Comparison of ENCODE assay signal across 9 mouse cellular contexts in the genomic region with DNA sequence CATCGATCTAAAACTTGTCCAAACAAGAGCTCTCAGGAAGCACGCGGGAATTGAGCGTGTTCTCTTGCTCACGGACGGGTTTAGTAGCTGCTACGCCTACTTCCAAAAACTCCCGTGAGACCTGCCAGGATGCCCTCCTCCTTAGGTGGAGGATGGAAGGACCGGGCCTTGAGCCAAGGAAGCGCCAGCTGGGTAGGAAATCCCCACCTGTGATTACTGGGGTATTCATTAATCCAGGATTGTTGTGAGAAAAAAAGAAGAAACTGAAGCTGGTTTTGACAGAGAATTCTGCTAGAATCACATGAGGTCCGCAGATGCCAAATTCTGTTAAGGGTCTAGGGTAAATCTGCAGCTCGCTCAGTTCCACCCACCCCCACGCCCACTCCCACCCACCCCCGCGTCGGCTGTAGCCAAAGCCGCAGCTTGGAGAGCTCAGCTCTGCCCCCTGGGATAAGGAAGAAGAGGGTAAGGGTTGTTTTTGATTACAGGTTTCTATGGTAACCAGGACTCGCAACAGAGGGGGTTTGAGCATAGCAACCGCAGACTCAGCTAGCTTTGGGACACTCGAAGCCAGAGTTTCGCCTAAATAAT. TPM values are rescaled to one million over a fixed set of nuclear protein-coding genes. Genes with fewer than 3 reads are reported as not detected.
DNase-seq lines count a peak whose midpoint lies in the region; ATAC-seq lines count a peak whose summit lies in the region.
"Had no signal": no experiment of that assay in that cellular context is flagged by ENCODE, and none has a peak within 500 bp of the region (broad histone marks: within the 10 kb centered on the region; RNA-seq: fewer than 3 reads in every experiment).

No protein-coding gene starts in this region.

- ATAC-seq in embryonic facial prominence, embryonic 15.5 days (ENCODE audit: insufficient number of reproducible peaks, low FRiP score, low TSS enrichment, low read depth) = peak; percentile 88
- ATAC-seq in hindbrain, embryonic 11.5 days (ENCODE audit: low FRiP score) = peak; percentile 38; the same call in 1 of the 2 replicates

- peak overlapping the region; percentile 61 for H3K4me2 ChIP-seq in embryonic facial prominence, embryonic 15.5 days (replicated peaks)
- H3K4me2 ChIP-seq in hindbrain, embryonic 11.5 days (replicated peaks; ENCODE audit: low read depth, low read length) = peak overlapping the region; percentile 40

- no peak overlapping the region for H3K9ac ChIP-seq in embryonic facial prominence, embryonic 15.5 days
- H3K9ac ChIP-seq in hindbrain, embryonic 11.5 days (ENCODE audit: low read depth, low read length) = no peak overlapping the region

- peak; percentile 43 for DNase-seq in layer of hippocampus, adult 11-12 months (ENCODE audit: low spot score)
- DNase-seq in layer of hippocampus, adult 9-10 months (ENCODE audit: low spot score) = no peak
- peak; percentile 52 for DNase-seq in hindbrain, embryonic 11.5 days (ENCODE audit: low spot score)
- peak; percentile 42 to 51 for DNase-seq in layer of hippocampus, postnatal 10 days (ENCODE audit: low spot score in 2 of 2)
- peak; percentile 35 for DNase-seq in lung, postnatal 10 days
- peak; percentile 61 to 62 for DNase-seq in right cerebral cortex, postnatal 10 days (ENCODE audit: low spot score in 2 of 2)
- no peak for DNase-seq in spleen, adult 12 weeks (ENCODE audit: low spot score)

- peak overlapping the region; percentile 29 for H3K4me3 ChIP-seq in embryonic facial prominence, embryonic 15.5 days (replicated peaks)
- H3K4me3 ChIP-seq in hindbrain, embryonic 11.5 days (ENCODE audit: low read depth, low read length) = 0 out of 2 replicates have a peak overlapping the region, but pooled peaks have one; percentile 6

- H3K4me1 ChIP-seq in embryonic facial prominence, embryonic 15.5 days = peaks cover 25% of the 10 kb centered on the region
- H3K4me1 ChIP-seq in hindbrain, embryonic 11.5 days (replicated peaks; ENCODE audit: control insufficient read depth, insufficient read depth, low read length) = peaks cover 5% of the 10 kb centered on the region

- H3K27ac ChIP-seq in embryonic facial prominence, embryonic 15.5 days (replicated peaks) = peak overlapping the region; percentile 83
- H3K27ac ChIP-seq in hindbrain, embryonic 11.5 days (ENCODE audit: low read depth, low read length) = no peak overlapping the region

- under 1% methylated on average over 21 of the region's 21 CpGs for WGBS in embryonic facial prominence, embryonic 15.5 days
- 2% methylated on average over 21 of the region's 21 CpGs for WGBS in hindbrain, embryonic 11.5 days

- H3K36me3 ChIP-seq in embryonic facial prominence, embryonic 15.5 days = no peaks in the 10 kb centered on the region
- no peaks in the 10 kb centered on the region for H3K36me3 ChIP-seq in hindbrain, embryonic 11.5 days (ENCODE audit: control insufficient read depth, insufficient read depth, low read length)
- H3K36me3 ChIP-seq: G1E had no signal

- no peaks in the 10 kb centered on the region for H3K27me3 ChIP-seq in embryonic facial prominence, embryonic 15.5 days
- H3K27me3 ChIP-seq in hindbrain, embryonic 11.5 days (ENCODE audit: control insufficient read depth, insufficient read depth, low read length) = 0 out of 2 replicates have a peak, but pooled peaks cover 3% of the 10 kb centered on the region

- H3K9me3 ChIP-seq in embryonic facial prominence, embryonic 15.5 days (replicated peaks) = no peaks in the 10 kb centered on the region
- no peaks in the 10 kb centered on the region for H3K9me3 ChIP-seq in hindbrain, embryonic 11.5 days (ENCODE audit: control insufficient read depth, low read length)
- H3K9me3 ChIP-seq: G1E had no signal

RNA-seq across cellular contexts. Expression of gene Cebpg, which starts 30.0 kb away (rescaled TPM):
- 51.4 and 57.6 TPM in 2 replicates for polyA plus RNA-seq in embryonic facial prominence, embryonic 15.5 days (2015; fragmentation: Nextera tagmentation; extraction: Ambion mirVana)
- 37.8 and 39.3 TPM in 2 replicates for polyA plus RNA-seq in hindbrain, embryonic 11.5 days (2014; fragmentation: Nextera tagmentation; extraction: Ambion mirVana)
- 10 to 100 TPM; 25.5 to 27.1 TPM for total RNA-seq in layer of hippocampus, postnatal 10 days (2021)

RNA-seq across cellular contexts. Expression of gene Cebpa, which starts 32.7 kb away (rescaled TPM):
- 16.6 and 18.7 TPM in 2 replicates for polyA plus RNA-seq in embryonic facial prominence, embryonic 15.5 days (2015; fragmentation: Nextera tagmentation; extraction: Ambion mirVana)
- polyA plus RNA-seq in hindbrain, embryonic 11.5 days (2014; fragmentation: Nextera tagmentation; extraction: Ambion mirVana) = 0.43 and 0.54 TPM in 2 replicates
- total RNA-seq in layer of hippocampus, postnatal 10 days (2021) = 10 to 100 TPM in 1 of 2 experiments, 1 to 10 TPM in 1; 8.8 to 10.1 TPM
- total RNA-seq: G1E had no signal

Comparison
In these comparisons a context has a peak if more than half of its experiments do, and no peak if none do; other contexts are left out.
1. DNase-seq: peak in layer of hippocampus, adult 11-12 months (single experiment), hindbrain, embryonic 11.5 days (single experiment), layer of hippocampus, postnatal 10 days (2 of 2), lung, postnatal 10 days (single experiment) and right cerebral cortex, postnatal 10 days (2 of 2); none in layer of hippocampus, adult 9-10 months (single experiment) and spleen, adult 12 weeks (single experiment).
2. RNA of gene Cebpa, which starts 32.7 kb away (polyA plus RNA-seq): 16.6 to 18.7 TPM in embryonic facial prominence, embryonic 15.5 days; 0.43 to 0.54 TPM in hindbrain, embryonic 11.5 days; every median in the first group is over 10 times any median in the second.